Mouse (Mus musculus) lung, adult 2 months (tissue): ENCODE measurements around the gene Pik3r5. TPM values are rescaled to one million over a fixed set of nuclear protein-coding genes. Genes with fewer than 3 reads are reported as not detected.

Experiments
- DNase-seq: peaks from one replicate; pipeline ENCODE4 v3.0.0; 2022
- H3K4me1 ChIP-seq: fragments of 200-500 bp; 2 replicates; pipeline ENCODE4 v1.6.1; 2011; ENCODE audit warnings: low read length; ENCODE audit not compliant: control insufficient read depth, insufficient read depth
- H3K4me3 ChIP-seq: fragments of 200-500 bp; replicated peaks from 2 replicates; pipeline ENCODE3; 2011; ENCODE audit warnings: low read depth, mild to moderate bottlenecking, control low read depth, low read length; ENCODE audit errors: extremely low read depth
- CTCF ChIP-seq: fragments of 200-500 bp; IDR thresholded peaks from 2 replicates; pipeline ENCODE4 v1.5.1; 2011; ENCODE audit warnings: mild to moderate bottlenecking, low read length, control low read depth; ENCODE audit not compliant: insufficient read depth
- POLR2A ChIP-seq: fragments of 200-500 bp; IDR thresholded peaks from 2 replicates; pipeline ENCODE4 v1.6.1; 2011; ENCODE audit warnings: low read depth, mild to moderate bottlenecking, control low read depth, low read length, borderline replicate concordance; ENCODE audit errors: extremely low read depth
- WGBS: fragments of 180-500 bp; shearing (Covaris S2); methylation state at CpG from one replicate; pipeline ENCODE4 v1.1.7; 2018; 5-methylcytosine and 5-hydroxymethylcytosine counted together
- polyA plus RNA-seq: library from polyadenylated mRNA; depleted of rRNA; stranded (reverse); fragments of >200 nt; gene quantifications from 2 replicates; pipeline ENCODE4 v1.2.3, GENCODE M21; 2012

The Pik3r5 gene
- polyA plus RNA-seq, 1 experiment = 11.7 TPM

- WGBS = 75% methylated on average over 4 of the region's 4 CpGs
- TF ChIP-seq POLR2A (no peak), CTCF (no peak)
Measured at GRCm38 (mm10) chr11:68445901-68446300, 14.0 kb downstream of the Pik3r5 start.

DNA sequence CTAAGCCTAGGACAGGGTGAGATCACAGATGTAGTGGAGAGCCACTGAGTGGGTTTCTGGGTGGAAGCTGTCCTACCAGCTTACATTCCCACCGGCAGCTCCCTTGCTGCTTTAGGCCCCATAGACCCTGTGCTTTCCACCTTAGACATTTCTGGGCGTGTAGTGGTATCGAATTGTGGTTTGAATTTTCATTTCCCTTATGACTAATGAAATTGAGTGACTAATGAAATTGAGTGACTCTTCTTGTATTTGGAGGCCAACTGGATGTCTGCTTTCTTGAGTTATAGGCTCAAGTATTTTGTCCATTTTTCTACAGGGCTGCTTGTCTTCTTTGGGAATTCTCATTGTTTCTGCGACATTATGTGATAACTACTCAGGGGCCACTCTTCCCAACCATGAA, 14.6 kb downstream of the Pik3r5 start:
- no peak overlapping the region for H3K4me3 ChIP-seq
- DNase-seq = no peak
- WGBS = 85% methylated on average over 4 of the region's 4 CpGs
- no peaks in the 10 kb centered on the region for H3K4me1 ChIP-seq
- no peak for TF ChIP-seq CTCF
- no peak for TF ChIP-seq POLR2A

More at GRCm38 (mm10) chr11:68445901-68446300, 14.0 kb downstream of the Pik3r5 start:
- DNase-seq = no peak
- Histone ChIP-seq H3K4me1 (no peaks in the 10 kb centered on the region), H3K4me3 (no peak overlapping the region)

DNA sequence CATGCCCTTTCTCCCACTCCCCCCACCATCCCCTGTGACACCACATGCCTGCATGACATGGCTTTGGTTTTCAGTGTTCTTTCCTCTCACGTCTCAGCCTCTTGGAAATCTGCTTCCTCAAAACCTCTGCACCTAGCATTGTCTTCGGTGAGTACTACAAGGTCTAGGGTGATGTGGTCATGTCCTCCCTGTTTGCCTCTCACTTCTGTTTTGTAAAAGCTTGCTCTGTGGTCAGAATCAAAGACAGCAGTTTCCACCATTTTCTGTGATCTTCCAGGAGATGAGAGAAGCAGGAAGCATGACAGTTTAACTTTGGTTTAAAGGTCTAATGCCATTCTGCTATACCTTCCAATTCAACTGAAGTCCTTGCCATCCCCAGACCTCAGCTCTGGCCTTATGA, 15.3 kb downstream of the Pik3r5 start:
- WGBS = 61% methylated on average over 2 of the region's 2 CpGs

GRCm38 (mm10) chr11:68448356-68448755, 16.4 kb downstream of the Pik3r5 start:
- Histone ChIP-seq H3K4me1 (no peaks in the 10 kb centered on the region), H3K4me3 (no peak overlapping the region)
- 80% methylated on average over 7 of the region's 7 CpGs for WGBS
- DNase-seq = no peak
- no peak for TF ChIP-seq POLR2A
- no peak for TF ChIP-seq CTCF

More for the DNA sequence above, 15.3 kb downstream of the Pik3r5 start:
- H3K4me1 ChIP-seq = no peaks in the 10 kb centered on the region
- no peak for DNase-seq
- no peak for TF ChIP-seq CTCF
- H3K4me3 ChIP-seq = no peak overlapping the region

GRCm38 (mm10) chr11:68451282-68451735, 19.4 kb downstream of the Pik3r5 start:
- WGBS = 30% methylated on average over 10 of the region's 10 CpGs
- TF ChIP-seq CTCF (no peak), POLR2A (no peak)
- Histone ChIP-seq H3K4me1 (no peaks in the 10 kb centered on the region), H3K4me3 (no peak overlapping the region)
- DNase-seq = no peak

- 41% methylated on average over 5 of the region's 5 CpGs for WGBS
- TF ChIP-seq POLR2A (no peak), CTCF (no peak)
- no peak for DNase-seq
- no peaks in the 10 kb centered on the region for H3K4me1 ChIP-seq
- no peak overlapping the region for H3K4me3 ChIP-seq
Measured at GRCm38 (mm10) chr11:68451747-68452405, 20.0 kb downstream of the Pik3r5 start.

DNA sequence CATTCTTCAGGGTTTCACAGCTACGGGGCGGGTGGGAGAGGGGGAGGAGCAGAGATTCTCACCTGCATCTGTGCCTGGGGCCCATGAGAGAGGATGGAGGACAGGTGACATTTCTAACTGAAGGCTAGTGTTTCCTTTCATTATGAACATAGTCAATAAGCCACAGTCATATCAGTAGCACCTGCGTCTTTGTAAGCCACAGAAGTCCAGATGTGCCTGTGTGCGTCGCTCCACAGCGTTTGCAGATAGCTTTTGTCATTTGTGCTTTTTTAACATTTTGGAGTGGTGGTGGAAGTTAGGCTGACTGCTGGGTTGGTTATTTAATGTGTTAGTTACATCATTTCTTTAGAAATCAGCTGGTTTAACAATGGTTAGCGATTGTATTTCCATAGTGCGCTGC, 20.8 kb downstream of the Pik3r5 start:
- no peak overlapping the region for H3K4me3 ChIP-seq
- DNase-seq = no peak
- TF ChIP-seq CTCF = no peak
- no peak for TF ChIP-seq POLR2A
- WGBS = 85% methylated on average over 8 of the region's 8 CpGs
- no peaks in the 10 kb centered on the region for H3K4me1 ChIP-seq

DNA sequence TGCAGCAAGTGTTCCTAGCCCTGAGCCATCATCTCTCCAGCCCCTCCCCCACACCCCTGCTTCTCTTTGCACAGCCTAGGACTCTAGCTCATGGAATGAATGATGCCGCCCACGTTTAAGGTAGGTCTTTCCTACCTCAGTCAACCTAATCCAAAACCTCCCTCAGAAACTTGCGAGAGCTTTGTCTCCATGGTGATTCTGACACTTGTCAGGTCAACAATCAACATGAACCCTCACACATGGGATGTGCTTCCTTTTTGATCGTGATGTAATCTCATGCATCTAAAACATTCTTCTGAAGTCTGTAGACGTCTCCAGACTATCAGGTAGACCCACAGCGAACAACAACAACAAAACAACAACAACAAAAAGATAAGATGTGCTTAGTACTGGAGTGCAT, 21.4 kb downstream of the Pik3r5 start:
- Histone ChIP-seq H3K4me1 (no peaks in the 10 kb centered on the region), H3K4me3 (no peak overlapping the region)
- 48% methylated on average over 6 of the region's 6 CpGs for WGBS
- TF ChIP-seq POLR2A (no peak), CTCF (no peak)
- no peak for DNase-seq

GRCm38 (mm10) chr11:68458086-68458485, 26.2 kb downstream of the Pik3r5 start:
- no peak for TF ChIP-seq POLR2A
- TF ChIP-seq CTCF = no peak
- DNase-seq = no peak
- H3K4me3 ChIP-seq = no peak overlapping the region
- WGBS = 61% methylated on average over 8 of the region's 8 CpGs
- no peaks in the 10 kb centered on the region for H3K4me1 ChIP-seq

DNA sequence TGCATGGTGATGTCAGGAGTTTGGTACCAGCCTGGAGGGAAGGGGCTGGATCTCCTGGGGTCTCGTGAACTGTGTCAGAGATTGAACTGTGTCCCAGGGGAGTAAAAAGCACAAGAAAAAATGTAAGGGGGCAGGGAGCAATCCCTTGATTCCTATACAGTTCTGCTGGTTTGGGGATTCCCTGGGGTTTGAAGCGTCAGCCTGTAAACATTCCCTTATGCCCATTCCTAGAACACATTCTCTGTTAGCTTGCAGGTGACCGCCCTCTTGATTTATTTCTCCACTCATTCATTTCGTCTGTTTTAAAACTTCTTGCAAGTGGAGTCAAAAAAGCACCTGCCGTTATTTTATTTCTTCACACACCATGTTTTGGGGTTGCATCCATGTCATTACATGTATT, 27.1 kb downstream of the Pik3r5 start:
- 79% methylated on average over 5 of the region's 5 CpGs for WGBS
- DNase-seq = no peak
- TF ChIP-seq CTCF (no peak), POLR2A (no peak)
- Histone ChIP-seq H3K4me3 (no peak overlapping the region), H3K4me1 (no peaks in the 10 kb centered on the region)

- DNase-seq = no peak
- Histone ChIP-seq H3K4me3 (no peak overlapping the region), H3K4me1 (no peaks in the 10 kb centered on the region)
- WGBS = 62% methylated on average over 5 of the region's 5 CpGs
- no peak for TF ChIP-seq CTCF
- no peak for TF ChIP-seq POLR2A
Measured at GRCm38 (mm10) chr11:68459486-68459885, 27.6 kb downstream of the Pik3r5 start.
